Mouse (Mus musculus) spleen, postnatal 10 days (tissue): Measurements from ENCODE around the gene Oxa1l.
"Not testable (repeated sequence)": the region's sequence is repeated elsewhere in the genome, so short reads cannot be mapped to it uniquely, and the experiment has no call there.

ENCODE experiments used
- DNase-seq, 2 experiments: peaks; one replicate each; pipeline ENCODE4 v3.0.0; 2021 to 2022; ENCODE audit warnings: low spot score in 2 of 2

Oxa1l gene

GRCm38 (mm10) chr14:54360577-54361340, at the start of gene Oxa1l:
TSS of gene Oxa1l (plus strand) at chr14:54360834.
- DNase-seq: peak; percentile 97 to 99

- no peak for DNase-seq
Measured at GRCm38 (mm10) chr14:54311763-54312162, 48.9 kb upstream of the Oxa1l start.

GRCm38 (mm10) chr14:54321556-54322376, 38.9 kb upstream of the Oxa1l start:
- no peak for DNase-seq

- no peak for DNase-seq
Measured at GRCm38 (mm10) chr14:54324486-54324885, 36.1 kb upstream of the Oxa1l start.

- no peak for DNase-seq
Measured at GRCm38 (mm10) chr14:54328548-54328947, 32.1 kb upstream of the Oxa1l start.

GRCm38 (mm10) chr14:54329201-54329600, 31.4 kb upstream of the Oxa1l start:
- no peak for DNase-seq

GRCm38 (mm10) chr14:54331178-54331577, 29.5 kb upstream of the Oxa1l start:
- DNase-seq: no peak

GRCm38 (mm10) chr14:54332176-54333074, 28.2 kb upstream of the Oxa1l start:
- DNase-seq: no peak

- peak in 1 of 2 experiments; percentile 63 for DNase-seq
Measured at GRCm38 (mm10) chr14:54333452-54334189, 27.0 kb upstream of the Oxa1l start.

- DNase-seq: no peak
Measured at GRCm38 (mm10) chr14:54340836-54341235, 19.8 kb upstream of the Oxa1l start.

- DNase-seq: not testable (repeated sequence)
Measured at GRCm38 (mm10) chr14:54341807-54342206, 18.8 kb upstream of the Oxa1l start.

- not testable (repeated sequence) for DNase-seq
Measured at GRCm38 (mm10) chr14:54350773-54351541, 9.7 kb upstream of the Oxa1l start.

GRCm38 (mm10) chr14:54352314-54352713, 8.3 kb upstream of the Oxa1l start:
- DNase-seq: no peak

GRCm38 (mm10) chr14:54354406-54354805, 6.2 kb upstream of the Oxa1l start:
- no peak for DNase-seq

GRCm38 (mm10) chr14:54363156-54363555, 2.5 kb downstream of the Oxa1l start:
- DNase-seq: no peak

GRCm38 (mm10) chr14:54365026-54365645, 4.5 kb downstream of the Oxa1l start:
- no peak for DNase-seq

- no peak for DNase-seq
Measured at GRCm38 (mm10) chr14:54366581-54366980, 5.9 kb downstream of the Oxa1l start.

GRCm38 (mm10) chr14:54367429-54368060, 6.9 kb downstream of the Oxa1l start:
- DNase-seq: no peak

GRCm38 (mm10) chr14:54369372-54369771, 8.7 kb downstream of the Oxa1l start:
- DNase-seq: no peak
